Mouse (Mus musculus): ENCODE data around the gene Bdp1. TPM values are rescaled to one million over a fixed set of nuclear protein-coding genes. Genes with fewer than 3 reads are reported as not detected.
"Not testable (repeated sequence)": the region's sequence is repeated elsewhere in the genome, so short reads cannot be mapped to it uniquely, and the experiment has no call there.

Gene Bdp1
- 10 to 100 TPM; 20.8 to 30.5 (median 24.6) TPM for total RNA-seq (2022)

GRCm38 (mm10) chr13:100103748-100104254 lies at the start of gene Bdp1:
Gene Bdp1 (minus strand): TSS chr13:100104070.
- DNase-seq (ENCODE audit: low spot score) = peak; percentile 94

- DNase-seq (ENCODE audit: low spot score) = peak; percentile 3
Measured at GRCm38 (mm10) chr13:100152659-100153058, 48.8 kb upstream of the Bdp1 start.

- DNase-seq (ENCODE audit: low spot score) = no peak
Measured at GRCm38 (mm10) chr13:100141646-100142314, 37.9 kb upstream of the Bdp1 start.

GRCm38 (mm10) chr13:100125258-100125643 lies 21.4 kb upstream of the Bdp1 start:
- no peak for DNase-seq (ENCODE audit: low spot score)

GRCm38 (mm10) chr13:100124423-100125257 lies 20.8 kb upstream of the Bdp1 start, which contains the start of gene Smn1:
Gene Smn1 (plus strand): TSS chr13:100124852.
- peak; percentile 98 for DNase-seq (ENCODE audit: low spot score)

GRCm38 (mm10) chr13:100123970-100124369 lies 20.1 kb upstream of the Bdp1 start:
- DNase-seq (ENCODE audit: low spot score) = no peak

GRCm38 (mm10) chr13:100112218-100112972 lies 8.5 kb upstream of the Bdp1 start:
- DNase-seq (ENCODE audit: low spot score) = no peak

GRCm38 (mm10) chr13:100107652-100108472 lies 4.0 kb upstream of the Bdp1 start, which contains the start of gene Serf1:
Gene Serf1 (plus strand): TSS chr13:100108012.
- DNase-seq (ENCODE audit: low spot score) = peak; percentile 57

- DNase-seq (ENCODE audit: low spot score) = no peak
Measured at GRCm38 (mm10) chr13:100103052-100103658, 715 bp downstream of the Bdp1 start.

GRCm38 (mm10) chr13:100098808-100099207 lies 5.1 kb downstream of the Bdp1 start:
- DNase-seq (ENCODE audit: low spot score) = no peak

GRCm38 (mm10) chr13:100071473-100071872 lies 32.4 kb downstream of the Bdp1 start:
- no peak for DNase-seq (ENCODE audit: low spot score)

GRCm38 (mm10) chr13:100067821-100068220 lies 36.0 kb downstream of the Bdp1 start:
- no peak for DNase-seq (ENCODE audit: low spot score)

GRCm38 (mm10) chr13:100063936-100064335 lies 39.9 kb downstream of the Bdp1 start:
- DNase-seq (ENCODE audit: low spot score) = no peak

- not testable (repeated sequence) for DNase-seq (ENCODE audit: low spot score)
Measured at GRCm38 (mm10) chr13:100057738-100058137, 46.1 kb downstream of the Bdp1 start.

GRCm38 (mm10) chr13:100026013-100026412 lies 77.9 kb downstream of the Bdp1 start:
- no peak for DNase-seq (ENCODE audit: low spot score)

- no peak for DNase-seq (ENCODE audit: low spot score)
Measured at GRCm38 (mm10) chr13:100016891-100017290, 87.0 kb downstream of the Bdp1 start.

- DNase-seq (ENCODE audit: low spot score) = no peak
Measured at GRCm38 (mm10) chr13:100015937-100016336, 87.9 kb downstream of the Bdp1 start.

- DNase-seq (ENCODE audit: low spot score) = peak; percentile 77
Measured at GRCm38 (mm10) chr13:100014906-100015895, 88.7 kb downstream of the Bdp1 start, which contains the start of gene Mccc2. Gene Mccc2 (minus strand): TSS chr13:100015639.

GRCm38 (mm10) chr13:100005911-100006496 lies 97.9 kb downstream of the Bdp1 start:
- no peak for DNase-seq (ENCODE audit: low spot score)
